8 mouse cellular contexts compared by ENCODE assay signal in genomic region chr15:102107689-102108573, GRCm38 (mm10). TPM values are rescaled to one million over a fixed set of nuclear protein-coding genes. Genes with fewer than 3 reads are reported as not detected.
DNase-seq lines count a peak whose midpoint lies in the region; ATAC-seq and TF ChIP-seq lines count a peak whose summit lies in the region.

No protein-coding gene starts in this region.

- peaks cover 25% of the 10 kb centered on the region for H3K27me3 ChIP-seq in heart, embryonic 10.5 days (ENCODE audit: insufficient read depth, poor library complexity, severe bottlenecking)

- H3K4me1 ChIP-seq in cortical plate, adult 2 months (ENCODE audit: control insufficient read depth, insufficient read depth, low read length): peaks cover 7% of the 10 kb centered on the region
- H3K4me1 ChIP-seq in heart, embryonic 10.5 days: peaks cover 87% of the 10 kb centered on the region

- DNase-seq in left cerebral cortex, adult 2 months (ENCODE audit: extremely low spot score in 1 of 2, low spot score in 2 of 2): peak in 1 of 2 experiments; percentile 73
- no peak for DNase-seq in left cerebral cortex, adult 11 months (ENCODE audit: low spot score)
- DNase-seq in WW6 (ENCODE audit: low read depth, low spot score): peak; percentile 45
- no peak for DNase-seq in heart, embryonic 10.5 days (ENCODE audit: low spot score)
- peak; percentile 72 to 82 for DNase-seq in kidney, postnatal 25 days
- peak; percentile 41 to 61 for DNase-seq in spleen, postnatal 14 days (ENCODE audit: low spot score in 2 of 2)

- no peak for TF ChIP-seq POLR2A in cortical plate, adult 2 months (IDR thresholded peaks at IDR 0.05; ENCODE audit: extremely low read depth, insufficient read depth, low read length)

- no peak overlapping the region for H3K27ac ChIP-seq in left cerebral cortex, adult 2 months
- no peak overlapping the region for H3K27ac ChIP-seq in cortical plate, adult 2 months (ENCODE audit: insufficient read depth, low read length)
- 0 out of 2 replicates have a peak overlapping the region, but pooled peaks have one; percentile 6 for H3K27ac ChIP-seq in heart, embryonic 10.5 days

- peak; percentile 81 for TF ChIP-seq CTCF in left cerebral cortex, adult 2 months (IDR thresholded peaks at IDR 0.05)
- peak; percentile 75 for TF ChIP-seq CTCF in cortical plate, adult 2 months (IDR thresholded peaks at IDR 0.05; ENCODE audit: extremely low read depth, insufficient read depth, low read length)

- no peak overlapping the region for H3K4me3 ChIP-seq in left cerebral cortex, adult 2 months
- H3K4me3 ChIP-seq in cortical plate, adult 2 months (ENCODE audit: insufficient read depth, low read length): no peak overlapping the region; the same call in 1 of the 2 replicates
- H3K4me3 ChIP-seq in heart, embryonic 10.5 days: peak overlapping the region; percentile 5; the same call in 1 of the 2 replicates

- peak; percentile 58 for ATAC-seq in megakaryocyte, adult 5-6 weeks (ENCODE audit: poor library complexity, severe bottlenecking)

- WGBS in heart, embryonic 10.5 days: 38% methylated on average over 13 of the region's 13 CpGs

- intact Hi-C loops in left cerebral cortex, adult 2 months (cut with DNase I): loop anchor here (2.0 kb wide), 1 partner anchor 35 kb away; no protein-coding TSS in a partner anchor

- peaks cover 57% of the 10 kb centered on the region for H3K36me3 ChIP-seq in heart, embryonic 10.5 days

- H3K9me3 ChIP-seq in heart, embryonic 10.5 days: no peaks in the 10 kb centered on the region

RNA-seq across cellular contexts. Expression of gene Tns2, which starts 7.7 kb away (rescaled TPM):
- 10 to 100 TPM; 16.4 to 22.8 TPM for total RNA-seq in left cerebral cortex, adult 2 months (2021)
- 19.4 and 20.5 TPM in 2 replicates for polyA plus RNA-seq in cortical plate, adult 2 months (2012; rRNA removed)
- polyA plus RNA-seq in heart, embryonic 10.5 days (2016; fragmentation: Nextera tagmentation; extraction: Ambion mirVana): 19.8 and 19.9 TPM in 2 replicates
- total RNA-seq in megakaryocyte, adult 5-6 weeks (2015): 0.32 and 1.9 TPM in 2 replicates
- total RNA-seq in megakaryocyte, adult 5-6 weeks (2017): 0.07 TPM in 1 of 2 replicates, not detected in the other

RNA-seq across cellular contexts. Expression of gene Spryd3, which starts 28.1 kb away (rescaled TPM):
- 100 to 1,000 TPM; 152 TPM for total RNA-seq in left cerebral cortex, adult 2 months (2021)
- polyA plus RNA-seq in cortical plate, adult 2 months (2012; rRNA removed): 152 and 156 TPM in 2 replicates
- polyA plus RNA-seq in heart, embryonic 10.5 days (2016; fragmentation: Nextera tagmentation; extraction: Ambion mirVana): 19.0 and 19.4 TPM in 2 replicates
- total RNA-seq in megakaryocyte, adult 5-6 weeks (2015): 6.1 and 7.5 TPM in 2 replicates
- 20.6 and 22.6 TPM in 2 replicates for total RNA-seq in megakaryocyte, adult 5-6 weeks (2017)

RNA-seq across cellular contexts. Expression of gene Eif4b, which starts 34.4 kb away (rescaled TPM):
- total RNA-seq in left cerebral cortex, adult 2 months (2021): 100 to 1,000 TPM; 163 to 167 TPM
- 100 and 107 TPM in 2 replicates for polyA plus RNA-seq in cortical plate, adult 2 months (2012; rRNA removed)
- polyA plus RNA-seq in heart, embryonic 10.5 days (2016; fragmentation: Nextera tagmentation; extraction: Ambion mirVana): 85.5 and 99.6 TPM in 2 replicates
- total RNA-seq in megakaryocyte, adult 5-6 weeks (2015): 78.2 and 82.3 TPM in 2 replicates
- 199 and 204 TPM in 2 replicates for total RNA-seq in megakaryocyte, adult 5-6 weeks (2017)

RNA-seq across cellular contexts. Expression of gene Igfbp6, which starts 36.2 kb away (rescaled TPM):
- total RNA-seq in left cerebral cortex, adult 2 months (2021): 10 to 100 TPM; 57.4 to 64.8 TPM
- 69.5 and 71.7 TPM in 2 replicates for polyA plus RNA-seq in cortical plate, adult 2 months (2012; rRNA removed)
- polyA plus RNA-seq in heart, embryonic 10.5 days (2016; fragmentation: Nextera tagmentation; extraction: Ambion mirVana): 0.64 and 0.67 TPM in 2 replicates
- 1.3 TPM in 1 of 2 replicates, not detected in the other for total RNA-seq in megakaryocyte, adult 5-6 weeks (2015)
- total RNA-seq in megakaryocyte, adult 5-6 weeks (2017): not detected in 2 replicates

RNA-seq across cellular contexts. Expression of gene Soat2, which starts 42.4 kb away (rescaled TPM):
- total RNA-seq in left cerebral cortex, adult 2 months (2021): under 1 TPM in 1 of 2 experiments, not detected in 1; 0.26 TPM
- polyA plus RNA-seq in cortical plate, adult 2 months (2012; rRNA removed): 0.17 and 0.28 TPM in 2 replicates
- 2.0 and 7.9 TPM in 2 replicates for polyA plus RNA-seq in heart, embryonic 10.5 days (2016; fragmentation: Nextera tagmentation; extraction: Ambion mirVana)
- 0.78 and 0.82 TPM in 2 replicates for total RNA-seq in megakaryocyte, adult 5-6 weeks (2015)
- total RNA-seq in megakaryocyte, adult 5-6 weeks (2017): 0.89 and 1.1 TPM in 2 replicates

Comparison
In these comparisons a context has a peak if more than half of its experiments do, and no peak if none do; other contexts are left out.
1. DNase-seq: peak in WW6 (single experiment), kidney, postnatal 25 days (2 of 2) and spleen, postnatal 14 days (2 of 2); none in left cerebral cortex, adult 11 months (single experiment) and heart, embryonic 10.5 days (single experiment).
2. RNA of gene Tns2, which starts 7.7 kb away (total RNA-seq): 16.4 to 22.8 TPM in left cerebral cortex, adult 2 months; 0.07 to 1.9 TPM in megakaryocyte, adult 5-6 weeks; every median in the first group is over 4 times any median in the second.
3. RNA of gene Spryd3, which starts 28.1 kb away (total RNA-seq): 152 TPM in left cerebral cortex, adult 2 months; 6.1 to 22.6 TPM in megakaryocyte, adult 5-6 weeks; every median in the first group is over 4 times any median in the second.